Mouse (Mus musculus): ENCODE data around the gene Adcy3. TPM values are rescaled to one million over a fixed set of nuclear protein-coding genes. Genes with fewer than 3 reads are reported as not detected.

The Adcy3 gene
- polyA plus RNA-seq (2015; fragmentation: Nextera tagmentation; extraction: Ambion mirVana), result 11.4 and 14.1 TPM in 2 replicates

GRCm38 (mm10) chr12:4132941-4133846, at the start of gene Adcy3:
Adcy3 (plus strand) TSS chr12:4133103.
- peak; percentile 68 for ATAC-seq (ENCODE audit: insufficient number of reproducible peaks, low FRiP score, low TSS enrichment, low read depth)

GRCm38 (mm10) chr12:4083441-4083840, 49.5 kb upstream of the Adcy3 start:
- peaks cover 21% of the 10 kb centered on the region for H3K36me3 ChIP-seq
- H3K27ac ChIP-seq, result no peak overlapping the region
- H3K9ac ChIP-seq, result no peak overlapping the region
- ATAC-seq (ENCODE audit: insufficient number of reproducible peaks, low FRiP score, low TSS enrichment, low read depth), result no peak
- H3K27me3 ChIP-seq, result no peaks in the 10 kb centered on the region
- H3K4me2 ChIP-seq, result peak overlapping the region; percentile 77; the same call in 1 of the 2 replicates
- 58% methylated on average over 8 of the region's 8 CpGs for WGBS
- H3K4me1 ChIP-seq, result peaks cover 2% of the 10 kb centered on the region; the same call in 1 of the 2 replicates
- peak overlapping the region; percentile 64; the same call in 1 of the 2 replicates for H3K4me3 ChIP-seq
- H3K9me3 ChIP-seq, result no peaks in the 10 kb centered on the region

More at GRCm38 (mm10) chr12:4132941-4133846, at the start of gene Adcy3:
- peaks cover 6% of the 10 kb centered on the region for H3K36me3 ChIP-seq
- H3K9me3 ChIP-seq, result no peaks in the 10 kb centered on the region
- peak within 1 kb of the TSS; percentile 70 for H3K27ac ChIP-seq
- H3K27me3 ChIP-seq, result no peaks in the 10 kb centered on the region
- H3K4me3 ChIP-seq, result peak within 1 kb of the TSS; percentile 67
- peak within 1 kb of the TSS; percentile 75 for H3K4me2 ChIP-seq
- H3K9ac ChIP-seq, result peak within 1 kb of the TSS; percentile 69
- WGBS, result under 1% methylated on average over 79 of the region's 83 CpGs
- H3K4me1 ChIP-seq, result peaks cover 36% of the 10 kb centered on the region

- H3K4me1 ChIP-seq, result no peaks in the 10 kb centered on the region
- H3K4me3 ChIP-seq, result no peak overlapping the region
- H3K27ac ChIP-seq, result no peak overlapping the region
- H3K9me3 ChIP-seq, result no peaks in the 10 kb centered on the region
- H3K4me2 ChIP-seq, result no peak overlapping the region
- ATAC-seq (ENCODE audit: insufficient number of reproducible peaks, low FRiP score, low TSS enrichment, low read depth), result no peak
- H3K9ac ChIP-seq, result no peak overlapping the region
- no peaks in the 10 kb centered on the region for H3K27me3 ChIP-seq
- WGBS, result 70% methylated on average over 4 of the region's 4 CpGs
- H3K36me3 ChIP-seq, result peaks cover 44% of the 10 kb centered on the region
Observed at GRCm38 (mm10) chr12:4107383-4107782, 25.5 kb upstream of the Adcy3 start.

GRCm38 (mm10) chr12:4116132-4116531, 16.8 kb upstream of the Adcy3 start:
- no peak overlapping the region for H3K27ac ChIP-seq
- H3K27me3 ChIP-seq, result no peaks in the 10 kb centered on the region
- no peak for ATAC-seq (ENCODE audit: insufficient number of reproducible peaks, low FRiP score, low TSS enrichment, low read depth)
- WGBS, result 78% methylated on average over 9 of the region's 9 CpGs
- no peaks in the 10 kb centered on the region for H3K36me3 ChIP-seq
- no peak overlapping the region for H3K9ac ChIP-seq
- no peak overlapping the region for H3K4me2 ChIP-seq
- H3K9me3 ChIP-seq, result no peaks in the 10 kb centered on the region
- H3K4me1 ChIP-seq, result peaks cover 6% of the 10 kb centered on the region; the same call in 1 of the 2 replicates
- no peak overlapping the region for H3K4me3 ChIP-seq

GRCm38 (mm10) chr12:4117136-4117535, 15.8 kb upstream of the Adcy3 start:
- ATAC-seq (ENCODE audit: insufficient number of reproducible peaks, low FRiP score, low TSS enrichment, low read depth), result no peak
- WGBS, result 68% methylated on average over 3 of the region's 3 CpGs

GRCm38 (mm10) chr12:4117579-4117978, 15.3 kb upstream of the Adcy3 start:
- 0 out of 2 replicates have a peak overlapping the region, but pooled peaks have one; percentile 47 for H3K27ac ChIP-seq
- no peaks in the 10 kb centered on the region for H3K27me3 ChIP-seq
- no peak overlapping the region for H3K4me2 ChIP-seq
- H3K4me3 ChIP-seq, result no peak overlapping the region
- H3K36me3 ChIP-seq, result no peaks in the 10 kb centered on the region
- 45% methylated on average over 4 of the region's 4 CpGs for WGBS
- peak; percentile 67; the same call in 1 of the 2 replicates for ATAC-seq (ENCODE audit: insufficient number of reproducible peaks, low FRiP score, low TSS enrichment, low read depth)
- H3K9ac ChIP-seq, result no peak overlapping the region
- peaks cover 6% of the 10 kb centered on the region; the same call in 1 of the 2 replicates for H3K4me1 ChIP-seq
- no peaks in the 10 kb centered on the region for H3K9me3 ChIP-seq

More at GRCm38 (mm10) chr12:4117136-4117535, 15.8 kb upstream of the Adcy3 start:
- Histone ChIP-seq H3K4me2 (no peak overlapping the region), H3K9me3 (no peaks in the 10 kb centered on the region), H3K36me3 (no peaks in the 10 kb centered on the region), H3K27me3 (no peaks in the 10 kb centered on the region), H3K4me1 (peaks cover 6% of the 10 kb centered on the region; the same call in 1 of the 2 replicates), H3K9ac (no peak overlapping the region), H3K4me3 (no peak overlapping the region), H3K27ac (0 out of 2 replicates have a peak overlapping the region, but pooled peaks have one; percentile 27)

GRCm38 (mm10) chr12:4127346-4127745, 5.6 kb upstream of the Adcy3 start:
- H3K4me1 ChIP-seq, result no peaks in the 10 kb centered on the region
- no peak overlapping the region for H3K27ac ChIP-seq
- no peak overlapping the region for H3K9ac ChIP-seq
- no peak for ATAC-seq (ENCODE audit: insufficient number of reproducible peaks, low FRiP score, low TSS enrichment, low read depth)
- no peaks in the 10 kb centered on the region for H3K27me3 ChIP-seq
- H3K9me3 ChIP-seq, result no peaks in the 10 kb centered on the region
- H3K4me2 ChIP-seq, result no peak overlapping the region
- WGBS, result 85% methylated on average over 7 of the region's 7 CpGs
- no peak overlapping the region for H3K4me3 ChIP-seq
- no peaks in the 10 kb centered on the region for H3K36me3 ChIP-seq

GRCm38 (mm10) chr12:4133847-4134212, 927 bp downstream of the Adcy3 start:
- 0 out of 2 replicates have a peak overlapping the region, but pooled peaks have one; percentile 70 for H3K27ac ChIP-seq
- H3K4me1 ChIP-seq, result peaks cover 36% of the 10 kb centered on the region
- H3K9ac ChIP-seq, result peak overlapping the region; percentile 69
- H3K9me3 ChIP-seq, result no peaks in the 10 kb centered on the region
- no peak; the same call in 1 of the 2 replicates for ATAC-seq (ENCODE audit: insufficient number of reproducible peaks, low FRiP score, low TSS enrichment, low read depth)
- peaks cover 10% of the 10 kb centered on the region for H3K36me3 ChIP-seq
- peak overlapping the region; percentile 75 for H3K4me2 ChIP-seq
- no peaks in the 10 kb centered on the region for H3K27me3 ChIP-seq
- peak overlapping the region; percentile 67 for H3K4me3 ChIP-seq
- WGBS, result 17% methylated on average over 11 of the region's 11 CpGs

- peaks cover 11% of the 10 kb centered on the region for H3K36me3 ChIP-seq
- H3K27ac ChIP-seq, result no peak overlapping the region
- no peak overlapping the region for H3K4me2 ChIP-seq
- 86% methylated on average over 5 of the region's 5 CpGs for WGBS
- H3K4me1 ChIP-seq, result peaks cover 8% of the 10 kb centered on the region
- H3K9me3 ChIP-seq, result no peaks in the 10 kb centered on the region
- no peak overlapping the region for H3K4me3 ChIP-seq
- H3K27me3 ChIP-seq, result no peaks in the 10 kb centered on the region
- no peak for ATAC-seq (ENCODE audit: insufficient number of reproducible peaks, low FRiP score, low TSS enrichment, low read depth)
- no peak overlapping the region for H3K9ac ChIP-seq
Observed at GRCm38 (mm10) chr12:4143179-4143578, 10.3 kb downstream of the Adcy3 start.

- no peak for ATAC-seq (ENCODE audit: insufficient number of reproducible peaks, low FRiP score, low TSS enrichment, low read depth)
- Histone ChIP-seq H3K4me1 (no peaks in the 10 kb centered on the region), H3K27ac (no peak overlapping the region), H3K9me3 (no peaks in the 10 kb centered on the region), H3K4me2 (no peak overlapping the region), H3K9ac (no peak overlapping the region), H3K4me3 (no peak overlapping the region), H3K36me3 (no peaks in the 10 kb centered on the region), H3K27me3 (no peaks in the 10 kb centered on the region)
- WGBS, result 82% methylated on average over 2 of the region's 2 CpGs
Observed at GRCm38 (mm10) chr12:4150936-4151335, 18.0 kb downstream of the Adcy3 start.

GRCm38 (mm10) chr12:4151969-4152368, 19.1 kb downstream of the Adcy3 start:
- Histone ChIP-seq H3K4me2 (no peak overlapping the region), H3K4me1 (no peaks in the 10 kb centered on the region), H3K36me3 (no peaks in the 10 kb centered on the region), H3K9ac (no peak overlapping the region), H3K27me3 (no peaks in the 10 kb centered on the region), H3K9me3 (no peaks in the 10 kb centered on the region), H3K4me3 (no peak overlapping the region), H3K27ac (no peak overlapping the region)
- 86% methylated on average over 3 of the region's 3 CpGs for WGBS
- ATAC-seq (ENCODE audit: insufficient number of reproducible peaks, low FRiP score, low TSS enrichment, low read depth), result no peak

- no peaks in the 10 kb centered on the region for H3K36me3 ChIP-seq
- no peak overlapping the region for H3K4me2 ChIP-seq
- no peak for ATAC-seq (ENCODE audit: insufficient number of reproducible peaks, low FRiP score, low TSS enrichment, low read depth)
- H3K27me3 ChIP-seq, result no peaks in the 10 kb centered on the region
- H3K4me3 ChIP-seq, result no peak overlapping the region
- H3K27ac ChIP-seq, result no peak overlapping the region
- H3K4me1 ChIP-seq, result no peaks in the 10 kb centered on the region; the same call in 1 of the 2 replicates
- 61% methylated on average over 2 of the region's 2 CpGs for WGBS
- no peak overlapping the region for H3K9ac ChIP-seq
- no peaks in the 10 kb centered on the region for H3K9me3 ChIP-seq
Observed at GRCm38 (mm10) chr12:4157466-4157865, 24.6 kb downstream of the Adcy3 start.
